Mouse (Mus musculus) G1E (cell line): Measurements from ENCODE around the gene Zbp1.

Experiments
- CTCF ChIP-seq: IDR thresholded peaks from 2 replicates; pipeline ENCODE4 v1.5.1; 2012; ENCODE audit warnings: low read depth, low read length, inconsistent platforms, mixed read lengths
- GATA1 ChIP-seq: IDR thresholded peaks from 2 replicates; pipeline ENCODE4 v1.6.1; 2012; ENCODE audit warnings: borderline replicate concordance, low read length, inconsistent platforms, mixed read lengths
- POLR2AphosphoS5 ChIP-seq: IDR thresholded peaks from 2 replicates; pipeline ENCODE4 v1.6.1; 2012; ENCODE audit warnings: low read depth, low read length, inconsistent platforms; ENCODE audit not compliant: insufficient replicate concordance

DNA sequence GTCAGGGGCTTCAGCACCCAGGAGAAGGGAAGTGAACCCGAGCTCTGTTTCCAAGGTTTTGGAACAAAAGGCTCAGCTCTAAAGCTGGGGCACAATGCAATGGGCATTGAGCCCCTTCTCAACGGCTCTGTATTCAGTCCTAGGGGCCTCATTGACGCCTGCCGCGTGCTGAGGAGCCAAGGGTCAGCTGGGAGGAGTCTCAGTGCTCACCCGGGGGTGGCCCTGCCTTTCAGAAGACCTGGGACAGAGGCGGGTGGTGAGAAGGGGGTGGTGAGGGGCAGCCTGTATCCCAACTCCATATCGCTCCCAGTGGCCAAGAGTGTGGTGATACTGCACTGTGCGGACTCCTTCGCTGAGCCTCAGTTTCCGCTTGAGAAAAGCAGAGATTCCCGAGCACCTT, 24.2 kb upstream of the Zbp1 start:
- no peak for TF ChIP-seq POLR2AphosphoS5
- TF ChIP-seq CTCF = no peak
- TF ChIP-seq GATA1 = no peak
